Mouse (Mus musculus): ENCODE data around the gene Glis1. TPM values are rescaled to one million over a fixed set of nuclear protein-coding genes. Genes with fewer than 3 reads are reported as not detected.

Gene Glis1
- polyA plus RNA-seq, 3 experiments from 2014 or later = 0.30 TPM; not detected in 2

DNA sequence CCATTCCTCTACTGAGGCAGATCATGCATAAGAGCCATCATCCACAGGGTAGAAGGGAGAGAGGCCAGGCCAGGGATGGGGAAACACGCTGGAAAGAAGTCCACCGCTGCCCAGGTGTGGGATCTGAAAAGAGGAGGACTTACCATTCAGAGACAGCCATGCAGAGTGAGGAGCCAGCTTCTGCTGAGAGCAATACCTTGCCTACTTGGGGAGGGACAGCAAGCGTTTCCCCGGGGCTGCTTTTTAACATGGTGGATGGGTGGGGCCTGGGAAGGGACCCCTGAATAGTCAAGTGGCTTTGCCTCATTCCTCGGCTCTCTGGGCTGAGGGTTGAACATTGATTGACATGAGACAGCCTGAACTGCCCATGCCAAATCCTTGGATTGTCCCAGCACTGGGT, 85.7 kb downstream of the Glis1 start:
- ATAC-seq = no peak

DNA sequence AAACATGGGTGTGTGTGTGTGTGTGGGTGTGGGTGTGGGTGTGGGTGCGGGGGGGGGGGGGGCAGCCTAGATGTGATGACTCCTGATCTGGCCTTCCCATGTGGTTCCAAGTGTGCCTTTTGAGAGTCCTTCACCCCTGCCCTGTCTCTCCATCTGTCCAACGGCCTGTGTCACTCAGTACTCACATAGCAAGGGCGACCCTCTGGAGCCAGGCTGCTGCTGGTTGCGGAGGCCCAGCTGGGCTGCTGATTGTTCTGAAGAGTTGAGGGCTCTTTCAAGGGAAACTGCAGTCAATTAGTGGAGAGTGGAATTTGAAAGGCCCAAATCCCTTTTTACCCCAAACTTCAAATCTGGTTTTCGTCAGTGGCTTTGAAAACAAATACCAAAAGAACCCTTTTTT, 86.4 kb downstream of the Glis1 start:
- no peak for ATAC-seq

DNA sequence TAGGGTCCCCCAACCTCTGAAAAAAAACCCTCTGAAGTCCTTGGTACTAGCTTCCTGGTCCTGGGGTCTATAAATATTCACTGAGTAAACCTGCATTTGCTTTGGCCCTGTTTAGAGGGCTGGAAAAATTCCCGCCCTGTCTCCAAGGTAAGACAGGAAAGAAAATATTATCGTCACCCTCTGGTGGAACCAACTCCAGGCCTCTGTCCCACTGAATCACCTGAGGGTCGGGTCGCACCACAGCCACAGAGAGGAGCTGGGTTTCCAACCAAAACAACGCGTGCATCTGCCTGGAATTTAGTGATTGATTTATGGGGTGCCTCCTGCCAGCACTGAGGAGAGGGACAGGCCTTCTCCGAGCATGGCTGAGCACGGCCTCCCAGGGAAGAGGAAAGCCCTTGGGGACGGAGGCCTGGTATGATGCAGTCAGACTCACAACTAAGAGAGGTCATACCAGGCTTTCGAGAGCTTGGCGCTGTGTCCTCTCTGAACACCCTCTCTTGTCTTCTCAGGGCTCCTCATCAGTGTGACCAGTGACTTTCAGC, 89.3 kb downstream of the Glis1 start:
- no peak for ATAC-seq

DNA sequence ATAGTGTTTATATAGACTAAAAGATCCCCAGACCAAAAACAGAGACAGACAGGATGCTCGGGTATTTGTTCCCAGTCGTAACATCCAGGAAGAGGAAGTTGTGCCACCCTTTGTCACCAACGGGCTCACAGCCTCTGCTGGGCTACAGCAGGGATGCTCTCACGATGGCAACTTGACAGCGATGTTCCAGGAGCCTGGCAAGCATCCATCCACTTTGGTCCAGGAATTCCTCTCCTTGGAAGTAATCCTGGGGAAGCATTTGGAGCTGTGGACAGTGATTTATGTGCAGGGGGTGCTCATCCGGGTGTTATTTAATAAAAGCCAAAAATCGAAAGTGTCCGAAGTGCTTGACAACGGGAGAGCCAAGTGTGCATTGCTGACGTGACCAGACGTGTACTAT, 100.7 kb downstream of the Glis1 start:
- no peak for ATAC-seq

DNA sequence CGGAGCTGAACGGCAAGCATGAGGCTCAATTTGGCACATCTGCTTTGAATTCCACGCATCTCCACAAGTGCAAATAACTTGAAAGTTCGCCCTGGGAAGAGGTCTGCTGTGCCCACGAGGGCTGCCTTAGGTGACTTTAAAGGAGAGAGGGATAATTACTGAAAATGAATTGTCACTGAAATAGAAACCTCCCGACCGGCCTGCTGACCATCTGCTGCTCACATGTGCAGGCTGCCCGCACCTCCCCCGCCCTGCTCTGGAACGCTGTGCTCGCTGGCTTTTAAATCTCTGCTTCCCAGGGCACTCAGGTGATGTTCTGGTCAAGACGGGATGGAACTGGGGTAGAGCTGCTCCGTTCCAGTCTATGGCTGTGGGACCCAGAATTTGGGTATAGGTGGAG, 103.7 kb downstream of the Glis1 start:
- ATAC-seq = no peak

DNA sequence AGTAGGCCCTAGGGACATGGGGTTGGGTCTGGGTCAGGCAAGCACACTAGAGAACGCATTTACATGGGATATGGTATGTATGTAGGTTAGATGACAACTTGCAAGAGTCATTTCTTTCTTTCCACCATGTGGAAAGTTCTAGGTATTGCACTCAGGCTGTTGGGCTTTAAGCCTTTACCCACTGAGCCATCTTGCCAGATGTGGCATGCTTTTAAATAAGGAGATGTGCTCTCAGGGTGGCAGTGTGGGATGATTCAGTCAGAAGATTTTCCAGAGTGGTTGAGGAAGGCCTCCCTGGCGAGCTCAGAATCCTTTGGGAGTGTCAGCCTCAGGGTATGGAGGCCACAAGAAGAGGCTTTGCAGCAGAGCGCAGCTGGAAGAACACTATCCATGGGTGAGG, 104.2 kb downstream of the Glis1 start:
- ATAC-seq = no peak

DNA sequence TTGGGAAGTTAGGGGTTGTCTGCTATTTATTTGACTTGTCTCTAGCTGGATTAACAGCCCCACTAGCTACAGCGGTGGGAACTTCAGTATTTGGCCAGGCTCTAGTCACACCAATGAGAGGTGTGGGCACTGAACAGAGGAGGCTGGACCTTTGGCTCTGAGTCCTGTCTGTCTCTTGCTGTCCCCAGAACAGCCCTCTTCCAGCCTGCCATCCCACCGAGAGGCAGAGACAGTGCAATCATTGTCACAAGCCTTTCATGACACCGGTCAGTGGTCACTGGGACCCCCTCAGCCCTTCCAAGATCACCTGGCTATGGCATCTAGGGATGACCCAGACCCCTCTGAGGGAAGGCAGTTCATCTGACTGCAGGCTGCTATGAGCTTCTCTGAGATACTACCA, 104.6 kb downstream of the Glis1 start:
- no peak for ATAC-seq

DNA sequence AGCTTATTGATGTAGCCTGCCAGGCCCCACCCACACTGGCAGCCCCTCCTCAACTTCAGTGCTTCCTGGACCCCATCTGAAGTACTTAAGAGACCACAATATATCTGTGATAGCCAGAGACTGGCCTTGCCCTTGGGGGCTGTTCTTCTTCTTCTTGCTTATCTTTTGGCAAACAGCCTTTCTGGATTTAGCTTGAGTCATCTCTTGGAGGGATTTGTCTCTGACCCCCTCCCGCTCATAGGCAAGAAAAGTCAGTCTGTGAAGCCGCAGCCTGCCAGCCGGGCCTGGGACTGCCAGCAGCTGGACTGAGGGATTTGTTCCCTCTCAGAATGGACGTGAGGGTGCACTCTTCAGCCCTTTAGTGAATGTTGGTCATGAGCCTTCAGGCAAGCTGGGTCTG, 107.4 kb downstream of the Glis1 start:
- no peak for ATAC-seq

DNA sequence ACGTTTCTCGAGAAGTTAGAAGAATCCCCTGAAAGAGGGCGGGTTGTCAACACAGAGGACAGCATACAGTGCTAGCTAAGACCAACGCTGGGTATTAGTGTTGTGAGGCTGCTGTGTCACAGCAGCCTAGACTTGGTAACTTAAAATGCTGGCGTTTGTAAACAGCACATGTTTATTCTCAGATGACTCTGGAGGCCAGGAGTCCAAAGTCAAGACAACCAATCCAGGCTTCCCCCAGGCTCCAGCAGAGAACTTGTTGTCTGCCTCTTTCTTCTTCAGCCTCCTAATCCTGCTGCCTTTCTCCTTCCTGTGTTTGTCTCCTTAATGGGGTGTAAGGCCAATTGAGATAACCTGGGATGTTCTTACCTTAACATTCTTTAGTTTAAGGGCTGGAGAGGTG, 110.5 kb downstream of the Glis1 start:
- no peak for ATAC-seq

DNA sequence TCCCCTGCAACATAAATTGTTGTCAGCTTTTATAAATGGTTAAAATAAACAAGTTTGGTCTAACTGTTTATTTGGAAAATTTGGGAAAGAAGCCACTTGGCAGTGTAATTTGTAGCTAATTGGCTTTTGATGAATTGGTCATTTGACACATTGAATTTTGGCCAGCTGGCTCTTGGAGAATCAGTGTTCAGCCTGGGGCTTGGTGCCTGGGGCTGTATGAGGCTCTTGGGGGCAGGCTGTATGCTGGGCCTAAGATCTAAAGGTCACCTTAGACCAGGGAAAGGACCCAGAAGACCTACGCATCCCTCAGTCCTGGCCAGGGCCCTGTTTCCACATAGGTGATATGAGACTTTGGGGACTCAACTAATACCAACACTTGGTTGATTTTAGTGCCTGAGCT, 111.3 kb downstream of the Glis1 start:
- ATAC-seq = no peak

DNA sequence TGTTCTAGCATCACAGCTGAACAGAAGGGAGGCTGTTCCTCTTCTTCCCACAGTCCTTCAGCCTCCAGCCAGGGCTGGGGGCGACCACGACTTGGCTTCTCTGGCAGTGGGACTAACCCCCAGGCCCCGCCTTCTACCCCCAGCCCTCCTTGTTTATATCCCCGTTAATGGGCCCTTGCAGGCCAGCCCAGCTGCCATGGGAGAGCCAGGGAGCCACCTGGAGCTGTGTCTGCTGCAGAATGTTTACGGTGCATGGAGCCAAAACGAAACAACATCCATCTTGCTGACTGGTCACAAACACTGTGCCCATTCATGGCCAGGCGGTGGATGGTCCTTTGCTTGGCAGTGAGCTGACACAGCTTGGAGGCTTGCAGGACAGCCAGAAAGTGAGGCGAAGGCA, 112.1 kb downstream of the Glis1 start:
- no peak for ATAC-seq

DNA sequence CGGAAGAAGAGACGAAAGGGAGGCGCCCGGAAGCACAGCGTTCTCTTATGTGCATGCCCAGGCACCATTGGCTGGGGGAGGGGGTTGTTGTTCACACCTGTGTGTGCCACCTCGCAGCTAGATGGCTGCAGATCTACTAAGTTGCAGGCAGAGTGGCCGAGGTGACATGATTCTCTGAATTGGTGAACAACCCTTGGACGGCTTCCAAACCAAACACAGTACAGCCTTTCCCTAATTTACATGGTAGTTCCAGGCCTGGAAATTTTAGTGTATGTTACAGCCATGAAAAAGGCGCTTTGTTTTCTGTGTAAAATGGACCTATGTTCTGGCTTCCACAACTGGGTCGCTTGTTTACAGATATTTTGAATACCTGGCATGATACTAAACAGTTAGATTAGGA, 115.7 kb downstream of the Glis1 start:
- no peak for ATAC-seq

DNA sequence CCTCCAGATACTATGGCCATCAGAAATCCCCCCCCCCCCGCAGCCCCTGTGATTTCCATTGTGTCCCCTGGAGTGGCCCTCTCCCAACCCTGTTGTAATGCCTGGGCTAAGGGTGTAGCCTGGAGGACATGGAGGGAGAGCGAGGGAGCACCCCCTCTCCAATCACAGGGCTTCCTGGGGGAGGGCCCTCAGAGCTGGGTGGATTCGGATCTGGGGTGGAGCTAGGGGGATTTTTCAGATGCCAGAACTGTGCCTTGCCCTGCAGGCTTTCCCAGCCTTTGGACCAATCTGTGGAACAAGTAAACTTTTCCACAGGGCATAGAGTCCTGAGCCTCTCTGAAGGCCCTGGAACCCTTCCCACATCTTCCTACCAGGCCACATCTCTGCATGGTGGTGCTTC, 116.2 kb downstream of the Glis1 start:
- ATAC-seq = no peak

DNA sequence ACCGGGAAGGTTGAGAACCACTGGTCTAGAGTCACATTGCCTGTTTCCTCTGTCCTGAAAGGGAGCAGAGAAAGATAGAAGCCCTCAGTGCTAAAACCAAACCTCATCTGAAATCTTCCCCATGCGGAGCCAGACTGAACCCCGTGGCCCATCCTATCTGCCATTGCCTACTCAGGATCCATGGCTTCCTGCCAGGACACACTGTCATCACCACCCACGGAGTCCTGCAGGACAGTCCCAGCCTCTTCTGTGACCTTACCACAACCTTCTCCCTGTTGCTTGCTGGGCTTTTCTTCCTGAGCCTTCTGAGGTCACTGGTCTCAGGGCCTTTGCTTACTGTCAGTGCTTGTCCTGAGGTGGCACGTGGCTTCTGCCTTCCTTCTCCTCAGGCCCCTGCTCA, 118.3 kb downstream of the Glis1 start:
- ATAC-seq = no peak

DNA sequence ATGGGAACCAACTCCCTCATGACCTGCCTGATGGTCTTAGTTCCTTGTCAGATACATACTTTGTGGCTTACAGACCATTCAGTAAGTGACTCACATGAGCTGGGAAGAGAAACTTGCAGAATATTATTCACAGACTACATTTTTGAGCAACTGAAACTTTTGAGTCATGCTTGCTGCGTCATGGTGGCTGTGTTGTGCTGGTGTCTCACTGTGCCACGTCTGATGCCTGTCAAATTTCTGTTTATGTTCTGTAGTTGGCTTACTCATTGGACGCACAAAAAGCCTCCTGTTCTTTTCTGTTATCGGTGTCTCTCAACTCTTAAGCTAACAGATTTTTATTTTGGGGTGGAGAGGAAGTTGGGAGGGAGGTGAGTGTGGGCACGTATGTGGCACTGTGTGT, 119.4 kb downstream of the Glis1 start:
- no peak for ATAC-seq

DNA sequence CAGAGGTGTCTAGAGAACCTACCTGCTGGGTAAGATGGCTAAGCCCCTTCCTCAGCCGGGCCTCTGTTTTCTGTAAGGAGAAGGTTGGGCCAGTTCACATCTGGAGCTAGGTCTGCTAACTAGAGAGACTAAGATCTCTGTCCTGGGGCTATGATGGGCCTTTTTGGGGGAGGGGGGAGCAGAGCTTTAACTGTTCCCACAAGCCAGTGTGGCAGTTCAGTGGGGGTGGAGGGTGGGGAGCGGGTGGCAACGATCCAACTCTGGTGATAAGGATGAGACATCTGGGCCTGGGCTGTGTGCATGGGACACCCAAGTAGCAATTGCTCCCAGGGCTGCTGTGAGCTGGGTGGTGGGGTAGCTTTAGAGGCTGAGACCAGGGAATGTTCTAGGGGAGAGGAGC, 124.4 kb downstream of the Glis1 start:
- no peak for ATAC-seq

DNA sequence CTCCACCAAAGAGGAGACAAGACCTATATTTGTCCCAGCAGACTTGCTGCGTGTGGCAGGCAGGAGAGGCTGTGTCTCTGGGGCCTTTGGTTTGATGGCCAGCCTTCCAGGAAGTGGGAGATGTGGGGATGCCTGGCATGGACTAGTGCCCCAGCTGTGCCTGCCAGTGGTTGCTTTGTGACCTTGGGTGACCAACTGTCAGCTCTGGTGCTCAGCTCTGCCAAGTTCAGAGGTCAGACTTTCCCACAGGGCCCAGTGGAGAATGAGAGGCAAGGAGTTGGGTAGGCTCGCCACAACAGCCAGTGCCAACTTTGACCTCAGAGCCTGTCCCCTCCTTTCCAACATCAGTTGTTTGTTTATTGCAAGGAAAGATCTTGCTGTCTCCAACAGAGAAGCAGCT, 126.7 kb downstream of the Glis1 start:
- ATAC-seq = no peak

DNA sequence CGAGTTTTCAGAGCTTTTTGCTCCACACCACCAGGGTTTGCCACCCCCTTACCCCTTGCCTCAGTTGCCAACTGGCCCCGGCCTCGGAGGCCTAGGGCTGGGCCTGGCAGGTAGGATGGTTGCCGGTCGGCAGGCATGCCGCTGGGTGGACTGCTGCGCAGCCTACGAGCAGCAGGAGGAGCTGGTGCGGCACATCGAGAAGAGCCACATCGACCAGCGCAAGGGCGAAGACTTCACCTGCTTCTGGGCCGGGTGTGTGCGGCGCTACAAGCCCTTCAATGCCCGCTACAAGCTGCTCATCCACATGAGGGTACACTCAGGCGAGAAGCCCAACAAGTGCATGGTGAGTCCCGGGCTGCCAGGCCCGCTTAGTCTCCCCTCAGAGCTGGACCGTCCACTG, 133.8 kb downstream of the Glis1 start:
- ATAC-seq = no peak

DNA sequence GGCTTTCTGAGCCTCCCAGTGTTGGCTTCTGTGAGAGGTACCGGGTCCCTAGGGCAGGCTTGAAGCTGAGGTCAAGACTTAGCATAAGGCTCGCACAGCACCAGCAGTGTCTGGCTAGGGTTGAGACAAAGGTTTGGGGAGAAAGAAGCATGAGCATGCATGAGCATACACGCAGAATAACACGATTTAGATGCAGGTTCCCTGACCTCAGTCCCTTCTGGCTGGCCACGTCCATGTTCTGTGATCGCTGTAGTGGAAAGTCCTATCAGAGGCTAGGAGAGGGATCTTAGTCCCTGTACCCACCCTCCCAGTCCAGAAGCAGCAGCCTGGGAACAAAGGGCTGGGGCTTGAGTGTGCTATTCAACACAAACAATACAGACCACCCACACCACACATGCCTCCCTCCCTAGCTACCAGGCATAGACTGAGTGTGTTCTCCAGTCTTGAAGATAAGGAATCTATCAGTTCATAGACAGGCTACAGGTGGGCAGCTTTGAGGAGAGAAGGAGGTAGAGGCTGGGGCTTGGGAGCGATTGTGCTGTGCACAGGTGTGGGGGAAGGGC, 134.6 kb downstream of the Glis1 start:
- no peak for ATAC-seq

DNA sequence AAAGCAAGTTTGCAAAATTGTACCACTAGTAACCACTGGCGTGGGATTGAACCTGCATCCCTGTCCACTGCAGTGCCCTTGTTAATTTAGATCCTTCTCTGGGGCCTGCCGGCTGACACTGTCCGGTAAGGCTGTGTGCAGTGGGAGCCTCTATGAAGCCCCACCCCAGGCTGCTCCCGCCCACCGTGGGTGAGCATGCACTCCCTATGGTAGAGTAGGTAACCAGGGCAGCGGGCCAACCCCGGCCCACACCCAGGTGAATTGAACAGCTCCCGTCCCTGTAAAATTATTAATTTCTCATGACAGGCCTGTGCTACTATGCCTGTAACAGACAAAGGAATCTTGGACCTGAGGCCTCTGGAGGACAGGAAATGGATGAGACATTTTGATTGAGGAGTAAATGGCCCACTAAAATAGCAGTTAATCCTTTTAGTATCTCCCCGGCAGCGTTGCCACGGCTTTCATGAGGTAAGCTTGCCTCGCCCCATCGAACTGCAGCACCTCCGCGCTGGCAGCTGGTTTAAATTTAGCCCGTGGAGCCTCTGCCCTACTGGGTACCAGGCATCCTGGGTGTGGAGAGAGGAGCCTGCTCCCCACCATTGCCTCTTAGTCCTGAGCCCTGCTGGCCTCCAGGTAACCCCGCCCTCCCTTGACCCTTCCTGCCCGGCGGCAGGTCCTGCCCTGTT, 136.1 kb downstream of the Glis1 start:
- ATAC-seq = no peak

DNA sequence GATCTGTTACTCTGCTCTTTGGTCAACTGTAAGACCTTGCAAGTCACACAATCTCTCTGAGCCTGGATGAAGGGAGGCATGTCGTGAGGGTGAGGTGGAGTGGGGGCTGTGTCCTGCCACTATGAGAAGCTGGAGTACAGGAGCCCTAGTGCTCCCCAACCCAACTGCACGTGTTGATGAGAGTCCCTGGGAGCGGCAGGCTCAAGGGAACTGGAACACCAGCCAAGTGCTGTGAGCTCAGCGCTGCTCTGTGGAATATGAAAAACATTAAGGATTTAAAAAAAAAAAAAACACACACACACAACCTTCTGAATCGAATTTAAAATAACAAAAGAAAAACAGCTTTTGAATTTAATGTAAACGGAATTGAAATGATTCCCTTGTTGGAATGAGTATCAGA, 141.4 kb downstream of the Glis1 start:
- ATAC-seq = no peak

DNA sequence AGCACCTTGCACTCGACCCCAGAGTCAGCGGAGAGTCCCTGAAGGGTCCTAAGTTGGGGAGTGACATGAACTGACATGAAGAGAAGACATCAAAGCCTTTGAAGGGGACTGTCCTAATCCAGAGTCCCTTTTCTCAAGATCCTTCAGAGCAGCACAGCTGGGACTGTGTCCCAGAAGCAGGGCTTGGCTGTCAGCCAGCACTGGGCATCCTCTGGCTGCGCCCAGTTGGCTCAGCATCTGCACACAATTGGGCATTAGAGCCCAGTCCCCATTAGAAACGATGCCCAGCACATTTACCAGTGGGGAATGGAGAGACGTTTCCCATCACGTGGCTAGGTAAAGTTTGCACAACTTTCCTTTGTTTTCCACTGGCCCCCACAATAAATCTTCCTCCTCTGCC, 142.4 kb downstream of the Glis1 start:
- ATAC-seq = no peak

DNA sequence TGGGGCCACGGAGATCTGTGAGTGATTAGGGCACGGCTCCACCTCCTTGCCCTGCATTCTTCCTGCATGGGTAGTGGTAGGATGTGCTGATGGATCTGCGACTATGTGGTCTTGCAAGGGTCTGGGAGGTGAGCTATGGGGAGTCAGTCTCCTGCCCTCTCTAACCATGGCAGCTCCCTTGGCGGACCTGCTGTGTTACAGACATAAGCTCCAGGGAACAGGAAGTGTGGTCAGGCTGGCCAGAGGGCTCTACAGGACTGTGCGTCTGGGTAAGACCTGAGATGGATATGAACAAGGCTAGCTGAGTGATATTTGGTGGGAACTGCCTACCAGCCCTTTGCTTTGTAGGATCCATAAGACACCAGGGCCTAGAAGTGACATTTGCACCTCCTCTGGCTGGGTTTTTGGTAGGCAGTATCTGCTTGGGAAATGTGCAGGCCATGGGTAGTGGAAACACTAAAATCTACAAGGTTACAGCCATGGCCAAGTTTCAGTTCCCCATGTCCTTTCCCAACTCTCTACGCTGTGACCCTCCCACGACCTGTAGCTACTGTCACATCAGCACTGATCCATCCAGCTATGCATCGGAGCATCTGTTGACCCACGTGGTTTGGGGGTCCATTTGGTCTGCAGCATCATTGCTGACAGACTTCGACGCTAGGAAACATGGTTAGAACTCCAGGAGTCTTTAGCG, 142.9 kb downstream of the Glis1 start:
- ATAC-seq = no peak

DNA sequence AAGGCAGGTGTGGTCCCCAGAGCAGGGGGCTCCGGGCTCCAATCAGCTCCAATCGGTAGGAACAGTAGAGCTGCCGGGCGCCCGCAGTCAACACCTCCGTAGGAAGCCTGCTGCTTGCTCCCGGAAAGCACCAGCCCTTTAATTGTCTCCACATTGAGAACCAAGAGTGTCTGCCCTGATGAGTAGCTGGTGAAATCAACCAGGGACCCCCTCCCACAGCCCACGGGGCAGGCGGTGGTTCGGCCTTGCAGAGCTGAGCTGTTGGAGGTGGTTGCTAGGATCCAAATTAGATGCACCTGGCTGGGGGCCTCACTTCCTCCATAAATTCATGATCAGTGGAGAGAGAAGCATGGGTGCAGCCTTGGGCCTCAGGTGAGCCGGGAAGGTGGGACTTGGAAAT, 146.5 kb downstream of the Glis1 start:
- ATAC-seq = no peak
